ENCODE assay signal across 15 mouse cellular contexts in the genomic region with DNA sequence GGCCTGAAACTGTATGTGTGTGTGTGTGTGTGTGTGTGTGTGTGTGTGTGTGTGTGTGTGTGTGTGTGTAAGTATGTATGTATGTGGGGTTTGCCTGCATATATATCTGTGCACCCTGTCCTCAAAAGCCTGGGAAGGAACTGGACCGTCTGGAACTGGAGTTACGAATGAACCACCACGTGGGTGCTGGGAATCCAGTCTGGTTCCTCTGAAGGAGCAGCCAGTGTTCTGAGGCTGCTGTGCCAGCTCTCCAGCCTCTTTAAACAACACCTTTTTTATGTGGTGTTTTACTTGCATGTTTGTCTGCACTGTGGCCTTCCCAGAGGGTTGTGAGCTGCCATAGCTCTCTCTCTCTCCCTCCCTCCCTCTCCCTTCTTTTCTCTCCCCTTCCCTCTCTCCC. TPM values are rescaled to one million over a fixed set of nuclear protein-coding genes. Genes with fewer than 3 reads are reported as not detected.
A peak's percentile ranks its signal among the peaks of the same experiment; 100 is the strongest.
DNase-seq lines count a peak whose midpoint lies in the region; TF ChIP-seq lines count a peak whose summit lies in the region.
"Had no signal": no experiment of that assay in that cellular context is flagged by ENCODE, and none has a peak within 500 bp of the region (broad histone marks: within the 10 kb centered on the region; RNA-seq: fewer than 3 reads in every experiment).

No protein-coding gene starts in this region.

- H3K4me3 ChIP-seq in layer of hippocampus, adult 2 months = no peak overlapping the region
- peak overlapping the region; percentile 39 for H3K4me3 ChIP-seq in E14TG2a.4 (replicated peaks; ENCODE audit: low read length)
- H3K4me3 ChIP-seq: embryonic facial prominence, embryonic 13.5 days; liver, embryonic 12.5 days had no signal

- H3K36me3 ChIP-seq in E14TG2a.4 (ENCODE audit: insufficient read depth, low read length) = peaks cover 27% of the 10 kb centered on the region
- H3K36me3 ChIP-seq: liver, embryonic 12.5 days had no signal

- peaks cover 9% of the 10 kb centered on the region; the same call in 1 of the 2 replicates for H3K9me3 ChIP-seq in E14TG2a.4 (ENCODE audit: low read length)
- H3K9me3 ChIP-seq: embryonic facial prominence, embryonic 13.5 days; liver, embryonic 12.5 days had no signal

- no peak for TF ChIP-seq CTCF in layer of hippocampus, adult 2 months (conservative IDR thresholded peaks at IDR 0.05)
- no peak for TF ChIP-seq CTCF in E14TG2a.4 (conservative IDR thresholded peaks at IDR 0.05; ENCODE audit: low read length)

- no peaks in the 10 kb centered on the region for H3K27me3 ChIP-seq in E14TG2a.4 (ENCODE audit: insufficient read depth, low read length)
- H3K27me3 ChIP-seq: embryonic facial prominence, embryonic 13.5 days had no signal

- DNase-seq in cerebellum, adult 9-10 months = peak; percentile 58
- DNase-seq in cerebellum, adult 11 months = no peak
- DNase-seq in layer of hippocampus, adult 2 months (ENCODE audit: low spot score in 2 of 2) = no peak
- no peak for DNase-seq in layer of hippocampus, postnatal 25 days (ENCODE audit: extremely low spot score in 1 of 2, low spot score in 1 of 2)
- peak; percentile 46 for DNase-seq in induced T-regulatory cell, adult 2 months (ENCODE audit: low read depth)
- no peak for DNase-seq in frontal cortex, postnatal 14 days (ENCODE audit: low spot score in 2 of 2)
- DNase-seq in urinary bladder, postnatal 36 days (ENCODE audit: low spot score in 2 of 2) = no peak
- DNase-seq: adrenal gland, postnatal 10 days; forebrain, postnatal 0 days; kidney, postnatal 10 days; lung, postnatal 4 days; right cerebral cortex, postnatal 25 days had no signal

- peaks cover 82% of the 10 kb centered on the region for H3K4me1 ChIP-seq in E14TG2a.4 (replicated peaks; ENCODE audit: low read depth, low read length)

- H3K27ac ChIP-seq in layer of hippocampus, adult 2 months = peak overlapping the region; percentile 89; the same call in 1 of the 2 replicates

RNA-seq across cellular contexts. Expression of gene Pik3ip1, which starts 6.4 kb away (rescaled TPM):
- 10 to 100 TPM; 35.9 to 41.5 TPM for total RNA-seq in layer of hippocampus, adult 2 months (2021)
- total RNA-seq in layer of hippocampus, postnatal 25 days (2021) = 10 to 100 TPM; 29.1 to 38.2 TPM

RNA-seq across cellular contexts. Expression of gene Patz1, which starts 47.9 kb away (rescaled TPM):
- 10 to 100 TPM; 55.5 to 56.6 TPM for total RNA-seq in layer of hippocampus, adult 2 months (2021)
- 10 to 100 TPM; 53.4 to 56.4 TPM for total RNA-seq in layer of hippocampus, postnatal 25 days (2021)

Comparison
In these comparisons a context has a peak if more than half of its experiments do, and no peak if none do; other contexts are left out.
1. DNase-seq: peak in cerebellum, adult 9-10 months (single experiment) and induced T-regulatory cell, adult 2 months (single experiment); none in cerebellum, adult 11 months (single experiment), layer of hippocampus, adult 2 months (0 of 2), layer of hippocampus, postnatal 25 days (0 of 2), frontal cortex, postnatal 14 days (0 of 2) and urinary bladder, postnatal 36 days (0 of 2).